Mouse (Mus musculus): Measurements from ENCODE around the gene Thsd4.

GRCm38 (mm10) chr9:59948691-59949250, 573.1 kb downstream of the Thsd4 start:
- TF ChIP-seq CTCF (IDR thresholded peaks at IDR 0.05; ENCODE audit: borderline replicate concordance, control insufficient read depth, extremely low read depth, insufficient read depth, low read length, poor library complexity) (no peak), POLR2A (IDR thresholded peaks at IDR 0.05; ENCODE audit: control insufficient read depth, extremely low read depth, insufficient read depth, low read length, poor library complexity) (no peak)
